Mouse (Mus musculus) left cerebral cortex, postnatal 25 days (tissue): ENCODE results near the gene Magea3. TPM values are rescaled to one million over a fixed set of nuclear protein-coding genes. Genes with fewer than 3 reads are reported as not detected.
"Not testable (repeated sequence)": the region's sequence is repeated elsewhere in the genome, so short reads cannot be mapped to it uniquely, and the experiment has no call there.

Source experiments
- DNase-seq, 2 experiments: peaks; one replicate each; pipeline ENCODE4 v3.0.0; 2022; ENCODE audit warnings: low spot score in 2 of 2, mixed read lengths in 1 of 2
- intact Hi-C: fragments of 180-260 bp; cut with DNase I; formaldehyde crosslinking; loops from one replicate; pipeline ENCODE4 v1.15.1; 2025
- total RNA-seq, 2 experiments: library from RNA; stranded (reverse); gene quantifications; 2 replicates each; pipeline ENCODE4 v1.2.3; 2021

Magea3 gene
- not detected for total RNA-seq

DNA sequence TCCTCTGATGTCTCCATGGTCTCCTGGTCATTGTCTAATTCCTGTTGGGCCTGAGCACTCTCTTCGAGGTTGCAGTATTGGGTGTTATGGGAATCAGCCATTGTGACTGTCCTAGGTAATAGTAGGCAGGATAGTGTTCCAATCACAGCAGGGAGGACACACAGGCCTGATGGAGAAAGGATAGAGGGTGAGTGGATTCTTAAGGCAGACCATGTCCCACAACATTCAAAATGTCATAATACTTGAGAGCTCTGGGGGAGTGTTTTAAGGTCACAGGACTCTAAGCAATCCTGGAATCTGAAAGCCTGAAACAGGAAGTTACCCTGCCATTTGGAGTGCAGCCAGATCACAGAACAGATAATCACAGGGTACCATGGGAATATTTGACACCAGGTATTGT, at the start of gene Magea3:
TSS of gene Magea3 (minus strand) at position 101 of the 400 bp plus-strand sequence.
- DNase-seq, intact Hi-C loops: not testable (repeated sequence)

- intact Hi-C loops, DNase-seq: not testable (repeated sequence)
These were observed 46.4 kb upstream of the Magea3 start, which contains the start of gene Magea8 for GRCm38 (mm10) chrX:154995750-154996149. Gene Magea8 (minus strand): TSS chrX:154995850.

DNA sequence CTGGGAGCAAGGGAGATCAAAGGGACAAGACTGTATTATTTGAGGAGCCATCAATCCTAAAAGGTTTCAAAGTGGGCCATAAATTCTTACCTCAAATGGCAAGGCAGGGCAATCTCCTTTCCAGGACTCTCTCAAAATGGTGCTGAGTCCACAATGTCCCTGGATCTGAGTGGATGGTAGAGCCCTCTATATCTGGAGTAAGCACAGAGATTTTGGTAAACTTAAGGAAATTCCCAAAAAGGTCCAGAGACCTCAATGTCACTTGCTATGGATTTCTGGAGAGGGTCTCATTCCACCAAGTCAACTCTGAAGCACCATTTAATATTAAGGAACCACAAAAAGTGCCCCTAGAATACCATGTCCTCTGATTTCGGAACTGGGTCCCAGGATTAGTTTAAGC, 13.4 kb downstream of the Magea3 start, which contains the start of gene Magea6:
TSS of gene Magea6 (minus strand) at position 101 of the 400 bp plus-strand sequence.
- intact Hi-C loops, DNase-seq: not testable (repeated sequence)

Other genes starting within 250 kb of the Magea3 start
- gene Cldn34b1, start 59.2 kb downstream of the Magea3 start, total RNA-seq, result not detected
- not detected for gene Magea6, start 13.5 kb downstream of the Magea3 start, total RNA-seq
- not detected for gene Magea8, start 46.3 kb upstream of the Magea3 start, total RNA-seq
- not detected for gene Magea5, start 113.6 kb upstream of the Magea3 start, total RNA-seq
- gene Magea1, start 140.3 kb upstream of the Magea3 start, total RNA-seq, result not detected
- gene Magea2, start 144.2 kb upstream of the Magea3 start, total RNA-seq, result not detected
- not detected for gene Cldn34b2, start 178.9 kb upstream of the Magea3 start, total RNA-seq